Mouse (Mus musculus): ENCODE measurements around the gene Them7. TPM values are rescaled to one million over a fixed set of nuclear protein-coding genes. Genes with fewer than 3 reads are reported as not detected.

Gene Them7
- not detected for polyA plus RNA-seq (2017; shearing (Covaris generic))

GRCm38 (mm10) chr2:105224134-105224986, at the start of gene Them7:
Them7 (plus strand) TSS chr2:105224320.
- no peak for ATAC-seq

- no peak for ATAC-seq
Measured at GRCm38 (mm10) chr2:105178871-105179270, 45.2 kb upstream of the Them7 start.

- no peak for ATAC-seq
Measured at GRCm38 (mm10) chr2:105182501-105182900, 41.6 kb upstream of the Them7 start.

- ATAC-seq = no peak
Measured at GRCm38 (mm10) chr2:105185140-105185539, 39.0 kb upstream of the Them7 start.

GRCm38 (mm10) chr2:105185768-105186529, 38.2 kb upstream of the Them7 start:
- no peak for ATAC-seq

GRCm38 (mm10) chr2:105186591-105186990, 37.5 kb upstream of the Them7 start:
- ATAC-seq = no peak

GRCm38 (mm10) chr2:105188182-105188581, 35.9 kb upstream of the Them7 start:
- no peak for ATAC-seq

GRCm38 (mm10) chr2:105189352-105189751, 34.8 kb upstream of the Them7 start:
- ATAC-seq = no peak

- no peak for ATAC-seq
Measured at GRCm38 (mm10) chr2:105200152-105200551, 24.0 kb upstream of the Them7 start.

- ATAC-seq = no peak
Measured at GRCm38 (mm10) chr2:105206563-105207174, 17.5 kb upstream of the Them7 start.

GRCm38 (mm10) chr2:105212839-105213238, 11.3 kb upstream of the Them7 start:
- no peak for ATAC-seq

- no peak for ATAC-seq
Measured at GRCm38 (mm10) chr2:105215914-105216313, 8.2 kb upstream of the Them7 start.

- ATAC-seq = no peak
Measured at GRCm38 (mm10) chr2:105219229-105219628, 4.9 kb upstream of the Them7 start.

GRCm38 (mm10) chr2:105219664-105220063, 4.5 kb upstream of the Them7 start:
- ATAC-seq = no peak

GRCm38 (mm10) chr2:105220738-105221303, 3.3 kb upstream of the Them7 start:
- no peak for ATAC-seq

- no peak for ATAC-seq
Measured at GRCm38 (mm10) chr2:105223606-105224005, 514 bp upstream of the Them7 start.

GRCm38 (mm10) chr2:105224987-105225375, 861 bp downstream of the Them7 start:
- ATAC-seq = no peak

- no peak for ATAC-seq
Measured at GRCm38 (mm10) chr2:105226297-105226958, 2.3 kb downstream of the Them7 start.

GRCm38 (mm10) chr2:105228416-105228815, 4.3 kb downstream of the Them7 start:
- no peak for ATAC-seq

- peak; percentile 51 for ATAC-seq
Measured at GRCm38 (mm10) chr2:105230333-105230732, 6.2 kb downstream of the Them7 start.

GRCm38 (mm10) chr2:105232386-105232785, 8.3 kb downstream of the Them7 start:
- ATAC-seq = no peak

- ATAC-seq = no peak
Measured at GRCm38 (mm10) chr2:105234278-105234677, 10.2 kb downstream of the Them7 start.

All from CD4-positive, CD25-positive, alpha-beta regulatory T cell, adult 4 months (primary cell).